Mouse (Mus musculus) spleen, adult 2 months (tissue): ENCODE data around the gene She. TPM values are rescaled to one million over a fixed set of nuclear protein-coding genes. Genes with fewer than 3 reads are reported as not detected.
A peak's percentile ranks its signal among the peaks of the same experiment; 100 is the strongest.
"Not testable (repeated sequence)": the region's sequence is repeated elsewhere in the genome, so short reads cannot be mapped to it uniquely, and the experiment has no call there.

Experiments
- DNase-seq, 2 experiments: peaks; one replicate each; pipeline versions ENCODE4 v3.0.0 to v3.0.0-alpha.2; 2012 to 2021; ENCODE audit warnings: low spot score in 2 of 2, low read depth in 1 of 2
- H3K27ac ChIP-seq: fragments of 200-500 bp; 2 replicates; pipeline ENCODE4 v1.5.1; 2012; ENCODE audit warnings: low read length, inconsistent platforms; ENCODE audit not compliant: insufficient read depth
- H3K27me3 ChIP-seq: fragments of 200-500 bp; 2 replicates; pipeline ENCODE4 v1.6.1; 2012; ENCODE audit warnings: mild to moderate bottlenecking, moderate library complexity, low read length, inconsistent platforms; ENCODE audit not compliant: control insufficient read depth, insufficient read depth
- H3K36me3 ChIP-seq: fragments of 200-500 bp; 2 replicates; pipeline ENCODE4 v1.6.1; 2012; ENCODE audit warnings: mild to moderate bottlenecking, low read length, inconsistent platforms; ENCODE audit not compliant: control insufficient read depth, insufficient read depth
- H3K4me1 ChIP-seq: fragments of 200-500 bp; 2 replicates; pipeline ENCODE4 v1.6.1; 2011; ENCODE audit warnings: inconsistent platforms; ENCODE audit not compliant: control insufficient read depth, insufficient read depth, insufficient read length
- H3K4me3 ChIP-seq: fragments of 200-500 bp; 2 replicates; pipeline ENCODE4 v1.5.1; 2011; ENCODE audit warnings: mild to moderate bottlenecking, inconsistent platforms; ENCODE audit not compliant: insufficient read depth, insufficient read length; ENCODE audit errors: extremely low read depth
- CTCF ChIP-seq: fragments of 200-500 bp; IDR thresholded peaks from 2 replicates; pipeline ENCODE4 v1.5.1; 2011; ENCODE audit warnings: mild to moderate bottlenecking, inconsistent platforms; ENCODE audit not compliant: insufficient read depth, insufficient read length, insufficient replicate concordance; ENCODE audit errors: extremely low read depth
- POLR2A ChIP-seq: fragments of 200-500 bp; IDR thresholded peaks from 2 replicates; pipeline ENCODE4 v1.6.1; 2011; ENCODE audit warnings: low read depth, low read length, inconsistent platforms
- WGBS: fragments of 180-500 bp; shearing (Covaris S2); methylation state at CpG from one replicate; pipeline ENCODE4 v1.1.7; 2018; 5-methylcytosine and 5-hydroxymethylcytosine counted together
- polyA plus RNA-seq: library from polyadenylated mRNA; depleted of rRNA; stranded (reverse); fragments of >200 nt; gene quantifications from 2 replicates; pipeline ENCODE4 v1.2.3, GENCODE M21; 2012

The She gene
- polyA plus RNA-seq, 1 experiment, result 1.1 TPM

DNA sequence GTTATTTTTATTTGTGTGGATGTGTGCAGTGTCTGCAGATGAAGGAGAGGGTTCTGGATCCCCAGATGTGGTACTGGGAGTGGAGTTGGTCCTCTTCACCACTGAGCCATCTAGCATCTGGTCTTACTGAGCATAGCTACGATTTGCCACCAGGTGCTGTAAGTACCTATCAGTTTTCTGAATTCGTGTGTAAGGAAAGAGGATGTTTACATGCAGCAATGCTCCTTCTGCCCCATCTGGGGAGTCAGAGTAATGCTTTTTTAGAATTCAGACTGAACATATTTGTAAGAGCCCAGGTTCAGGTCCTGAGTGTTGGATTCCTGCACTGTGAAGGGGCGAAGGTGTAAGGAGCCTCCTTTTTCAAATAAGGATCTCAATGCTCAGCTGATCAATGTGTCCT, 28.8 kb downstream of the She start:
- WGBS, result 48% methylated on average over 3 of the region's 3 CpGs
- Histone ChIP-seq H3K36me3 (no peaks in the 10 kb centered on the region), H3K4me3 (no peak overlapping the region), H3K27me3 (no peaks in the 10 kb centered on the region), H3K4me1 (peaks cover 17% of the 10 kb centered on the region; the same call in 1 of the 2 replicates), H3K27ac (no peak overlapping the region)
- no peak for TF ChIP-seq POLR2A
- TF ChIP-seq CTCF, result no peak
- DNase-seq, result no peak

- peaks cover 21% of the 10 kb centered on the region; the same call in 1 of the 2 replicates for H3K4me1 ChIP-seq
- no peak overlapping the region for H3K4me3 ChIP-seq
- TF ChIP-seq CTCF (no peak), POLR2A (no peak)
- H3K27me3 ChIP-seq, result no peaks in the 10 kb centered on the region
- no peaks in the 10 kb centered on the region for H3K36me3 ChIP-seq
- H3K27ac ChIP-seq, result 0 out of 2 replicates have a peak overlapping the region, but pooled peaks have one; percentile 29
- WGBS, result 78% methylated on average over 3 of the region's 3 CpGs
- DNase-seq, result no peak
These were observed 29.2 kb downstream of the She start for GRCm38 (mm10) chr3:89860343-89860742.

DNA sequence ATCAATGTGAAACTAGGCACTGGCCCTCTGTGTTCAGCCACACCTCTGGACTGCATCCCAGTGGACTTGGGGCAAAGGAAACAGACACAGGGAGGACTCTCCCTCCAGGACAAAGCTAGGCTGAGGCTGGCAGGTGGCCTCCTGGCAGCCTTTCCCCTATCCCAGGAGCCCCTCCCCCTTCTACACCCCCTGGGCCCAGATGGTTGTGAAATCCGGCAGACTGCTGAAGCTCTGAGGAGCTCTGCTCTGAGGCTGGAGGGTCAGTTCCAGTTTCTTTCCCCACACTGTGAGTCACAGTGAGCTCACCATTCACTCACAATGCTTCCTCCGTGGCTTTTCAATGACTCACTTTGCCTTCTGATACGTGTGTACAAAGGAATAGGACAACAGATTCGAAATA, 29.9 kb downstream of the She start:
- DNase-seq, result no peak
- Histone ChIP-seq H3K27ac (no peak overlapping the region), H3K4me3 (no peak overlapping the region), H3K36me3 (no peaks in the 10 kb centered on the region), H3K27me3 (no peaks in the 10 kb centered on the region), H3K4me1 (peaks cover 21% of the 10 kb centered on the region; the same call in 1 of the 2 replicates)
- TF ChIP-seq CTCF, result no peak
- no peak for TF ChIP-seq POLR2A
- WGBS, result 27% methylated on average over 4 of the region's 4 CpGs

- no peaks in the 10 kb centered on the region for H3K27me3 ChIP-seq
- TF ChIP-seq CTCF (no peak), POLR2A (no peak)
- H3K4me3 ChIP-seq, result no peak overlapping the region
- H3K4me1 ChIP-seq, result peaks cover 21% of the 10 kb centered on the region; the same call in 1 of the 2 replicates
- H3K36me3 ChIP-seq, result no peaks in the 10 kb centered on the region
- WGBS, result 78% methylated on average over 8 of the region's 8 CpGs
- DNase-seq, result no peak
- H3K27ac ChIP-seq, result 0 out of 2 replicates have a peak overlapping the region, but pooled peaks have one; percentile 14
These were observed 31.1 kb downstream of the She start for GRCm38 (mm10) chr3:89862182-89862761.

- H3K4me3 ChIP-seq, DNase-seq, H3K36me3 ChIP-seq, H3K27me3 ChIP-seq: not testable (repeated sequence)
- WGBS, result 82% methylated on average over 3 of the region's 3 CpGs
- H3K27ac ChIP-seq, result peak overlapping the region; percentile 77
- peaks cover 21% of the 10 kb centered on the region; the same call in 1 of the 2 replicates for H3K4me1 ChIP-seq
These were observed 32.1 kb downstream of the She start for GRCm38 (mm10) chr3:89863276-89863675.

DNA sequence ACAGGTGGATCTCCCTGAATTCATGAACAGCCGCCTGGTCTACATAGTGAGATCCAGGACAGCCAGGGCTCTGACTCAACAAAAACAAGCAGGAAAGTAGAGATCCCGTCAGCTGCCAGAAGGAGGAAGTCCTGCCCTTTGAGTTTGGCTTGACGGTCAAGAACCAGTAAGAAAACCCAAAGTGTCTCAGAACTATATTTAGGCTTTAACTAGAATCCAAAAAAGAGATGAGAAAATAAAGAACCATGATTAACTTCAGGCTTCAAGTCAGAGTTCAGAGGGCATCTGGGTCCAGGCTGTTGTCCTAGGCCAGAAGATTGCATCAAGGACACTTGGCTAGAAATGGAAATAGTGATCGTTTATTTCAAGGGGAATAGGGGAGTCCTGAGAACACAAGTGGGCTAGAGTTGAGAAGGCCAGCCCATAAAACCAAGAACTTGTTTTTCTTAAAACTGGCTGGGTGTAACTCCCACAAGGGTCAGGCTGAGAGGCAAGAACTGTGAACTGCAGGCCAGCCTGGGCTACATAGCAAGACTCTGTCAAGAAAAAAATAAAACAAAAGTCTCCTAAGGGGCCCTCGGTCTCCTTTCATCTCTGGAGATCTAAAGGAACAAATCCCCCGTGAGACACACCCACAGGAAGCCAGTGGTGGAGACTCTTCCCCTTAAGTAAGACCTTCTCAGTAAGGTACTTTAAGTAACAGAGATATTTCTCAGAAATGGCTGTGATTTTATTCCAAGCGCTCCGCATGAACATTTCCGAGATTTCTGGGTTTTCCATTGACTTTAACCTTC, 32.7 kb downstream of the She start:
- Histone ChIP-seq H3K4me1 (peaks cover 21% of the 10 kb centered on the region; the same call in 1 of the 2 replicates), H3K36me3 (no peaks in the 10 kb centered on the region), H3K4me3 (no peak overlapping the region), H3K27ac (peak overlapping the region; percentile 77), H3K27me3 (no peaks in the 10 kb centered on the region)
- no peak for TF ChIP-seq CTCF
- no peak for TF ChIP-seq POLR2A
- peak in 1 of 2 experiments; percentile 57 for DNase-seq
- 24% methylated on average over 9 of the region's 9 CpGs for WGBS

GRCm38 (mm10) chr3:89865020-89865419, 33.9 kb downstream of the She start:
- Histone ChIP-seq H3K27me3 (no peaks in the 10 kb centered on the region), H3K36me3 (no peaks in the 10 kb centered on the region), H3K27ac (peak overlapping the region; percentile 53; the same call in 1 of the 2 replicates), H3K4me1 (peaks cover 26% of the 10 kb centered on the region; the same call in 1 of the 2 replicates), H3K4me3 (no peak overlapping the region)
- DNase-seq, result no peak
- TF ChIP-seq POLR2A (no peak), CTCF (no peak)
- 42% methylated on average over 6 of the region's 6 CpGs for WGBS
